Mouse (Mus musculus) adrenal gland, adult 18-20 months (tissue): ENCODE data around the gene Susd3. TPM values are rescaled to one million over a fixed set of nuclear protein-coding genes. Genes with fewer than 3 reads are reported as not detected.
A peak's percentile ranks its signal among the peaks of the same experiment; 100 is the strongest.

ENCODE experiments used
- DNase-seq, 2 experiments: peaks; one replicate each; pipeline ENCODE4 v3.0.0; 2021 to 2022; ENCODE audit warnings: low spot score in 2 of 2
- total RNA-seq, 2 experiments: library from RNA; stranded (reverse); gene quantifications; 1 replicate in 1 of 2; 2 replicates in 1 of 2; pipeline ENCODE4 v1.2.3; 2021

The Susd3 gene
- total RNA-seq, 2 experiments from 2014 or later, result 1.5 to 9.9 TPM

DNA sequence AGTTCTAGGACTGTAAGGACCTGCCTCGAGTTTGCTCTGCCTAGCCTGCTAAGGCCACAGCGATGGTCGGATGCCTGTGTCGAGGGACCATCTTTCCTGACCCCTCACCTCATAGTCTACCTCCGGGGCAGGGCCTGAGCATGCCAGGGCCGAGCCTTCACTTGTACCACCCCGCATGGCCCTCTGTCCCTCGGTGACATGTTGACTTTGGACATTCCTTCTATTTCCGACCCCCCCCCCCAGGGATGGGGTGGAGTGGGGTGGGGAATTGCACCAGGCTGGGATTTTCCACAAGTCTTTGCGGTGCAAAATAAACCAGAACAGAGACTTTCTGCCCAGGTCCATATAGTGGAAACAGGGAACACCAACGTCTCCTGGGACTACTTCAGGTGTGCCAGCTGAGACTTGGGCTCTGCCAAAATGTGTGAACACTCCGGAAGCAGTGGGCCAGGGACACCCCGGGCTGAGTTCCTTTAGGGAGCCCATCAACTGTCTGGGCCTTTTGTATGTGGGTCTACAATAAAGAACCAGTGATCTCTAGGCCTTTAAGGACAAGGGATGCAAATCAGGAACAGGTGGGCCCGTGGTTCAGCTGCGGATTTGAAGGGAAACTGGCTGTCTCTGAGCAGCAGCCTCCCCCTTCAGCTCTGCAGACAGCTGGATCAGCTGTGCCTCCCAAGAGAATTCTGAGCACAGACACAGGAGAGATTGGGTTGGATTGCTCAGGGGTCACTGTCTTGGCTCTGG is 60.1 kb downstream of the Susd3 start:
- DNase-seq, result no peak

DNA sequence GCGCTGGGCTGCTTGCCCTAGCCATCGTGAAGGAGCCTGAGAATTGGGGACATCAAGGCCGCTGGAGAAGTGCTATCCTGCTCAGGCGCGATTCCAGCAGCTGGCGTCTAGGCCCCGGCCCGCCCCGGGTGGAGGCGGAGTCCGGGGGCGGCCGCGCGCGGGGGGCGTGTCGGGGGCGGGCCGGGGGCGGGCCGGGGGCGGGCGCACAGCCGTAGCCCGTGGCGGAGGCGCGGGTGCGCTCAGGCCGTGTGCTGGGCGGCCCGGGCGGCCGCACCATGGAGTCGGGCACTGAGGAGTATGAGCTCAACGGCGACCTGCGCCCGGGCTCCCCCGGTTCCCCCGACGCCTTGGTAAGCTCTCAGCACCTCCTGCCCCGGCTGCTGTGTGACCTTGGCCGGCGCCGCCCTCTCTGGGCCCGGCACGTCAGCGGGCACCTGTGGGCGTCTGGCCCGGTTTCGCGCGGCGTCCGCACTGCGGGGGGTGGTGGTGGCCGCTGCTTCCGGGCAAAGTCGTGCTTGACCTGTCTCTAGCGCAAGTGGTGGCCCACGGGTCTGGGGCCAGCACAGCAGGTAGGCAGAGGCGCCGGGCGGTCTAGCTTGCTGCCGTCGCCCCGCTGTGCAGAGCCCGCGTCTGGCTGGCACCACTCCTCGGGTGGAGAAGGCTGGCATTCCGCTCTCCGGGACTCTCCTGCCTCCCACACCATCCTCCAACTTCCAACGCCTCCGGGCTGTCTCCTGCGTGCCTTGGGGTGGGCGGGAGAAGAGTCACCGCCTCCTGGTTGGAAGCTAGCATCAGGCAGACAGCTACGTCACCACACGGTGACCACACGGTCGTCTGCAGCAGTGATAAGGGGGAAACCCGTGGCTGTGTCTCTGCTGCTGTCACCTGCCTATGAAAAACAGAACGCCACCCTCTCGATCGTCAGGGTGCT is 61.0 kb downstream of the Susd3 start, which contains the start of gene Ninj1:
Gene Ninj1, plus strand, starts transcription at position 198 of the 931 bp plus-strand sequence.
- DNase-seq, result peak; percentile 80 to 84

DNA sequence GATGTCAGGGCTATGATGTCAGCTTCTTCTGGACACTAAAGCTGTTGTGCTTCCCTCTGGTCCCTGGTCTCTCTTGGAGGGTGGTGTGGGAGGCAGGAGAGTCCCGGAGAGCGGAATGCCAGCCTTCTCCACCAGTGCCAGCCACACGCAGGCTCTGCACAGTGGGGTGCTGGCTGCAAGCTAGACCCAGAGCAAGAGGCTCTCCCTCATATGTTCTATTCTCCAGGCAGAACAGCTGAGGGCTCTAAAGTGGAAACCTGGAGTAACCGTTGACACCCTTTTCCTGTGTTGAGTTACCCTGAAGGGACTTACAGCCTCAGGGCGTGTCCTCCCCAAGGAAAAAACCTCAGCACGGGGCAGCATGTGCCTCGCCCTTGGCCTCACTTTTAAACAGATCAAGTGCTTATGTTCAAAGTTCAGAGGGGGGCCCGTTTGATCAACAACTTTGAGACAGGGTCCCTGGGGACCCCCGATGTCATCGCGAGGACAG is 61.7 kb downstream of the Susd3 start:
- no peak for DNase-seq

GRCm38 (mm10) chr13:49183646-49184045 is 64.9 kb downstream of the Susd3 start:
- DNase-seq, result no peak

DNA sequence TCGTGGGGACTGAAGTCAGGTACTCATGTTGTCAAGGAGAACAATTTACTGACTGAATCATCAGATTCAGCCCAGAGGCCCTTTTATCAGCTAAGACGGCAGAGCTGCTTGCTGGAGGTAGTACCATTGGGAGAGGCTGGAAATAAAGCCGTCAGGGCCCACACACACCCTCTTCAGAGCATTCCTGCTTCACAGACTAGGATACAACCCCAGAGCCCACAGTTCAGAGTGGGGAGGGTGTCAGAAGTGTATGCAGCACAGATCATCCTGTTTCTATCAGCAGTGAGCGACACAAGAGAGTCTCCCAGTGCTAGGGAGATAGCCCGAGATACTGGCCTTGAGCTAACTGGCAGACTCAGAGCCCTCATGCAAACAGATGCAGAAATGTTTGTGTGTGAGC is 65.3 kb downstream of the Susd3 start:
- DNase-seq, result no peak

GRCm38 (mm10) chr13:49181411-49181984 is 67.0 kb downstream of the Susd3 start:
- no peak for DNase-seq

- no peak for DNase-seq
Observed at GRCm38 (mm10) chr13:49180691-49181090, 67.8 kb downstream of the Susd3 start.

Other genes starting within 250 kb of the Susd3 start
- gene Wnk2, start 100.7 kb downstream of the Susd3 start, total RNA-seq, result 1 to 10 TPM; 2.3 TPM
- 10 to 100 TPM; 60.6 to 78.3 TPM for gene Ninj1, start 61.2 kb downstream of the Susd3 start, total RNA-seq
- gene Card19, start 32.7 kb downstream of the Susd3 start, total RNA-seq, result 10 to 100 TPM; 53.2 to 60.3 TPM
- gene Fgd3, start 71.6 kb upstream of the Susd3 start, total RNA-seq, result 1 to 10 TPM; 3.5 to 6.3 TPM
- 10 to 100 TPM; 45.7 to 51.4 TPM for gene Bicd2, start 92.9 kb upstream of the Susd3 start, total RNA-seq
- 10 to 100 TPM; 35.9 to 44.8 TPM for gene Ippk, start 172.5 kb upstream of the Susd3 start, total RNA-seq
- 1 to 10 TPM; 1.0 to 1.1 TPM for gene Tes3-ps, start 244.6 kb upstream of the Susd3 start, total RNA-seq